Mouse (Mus musculus) ES-E14 (cell line): ENCODE results near the gene Nfatc2.

Experiments
- HCFC1 ChIP-seq: IDR thresholded peaks from 2 replicates; pipeline ENCODE4 v1.6.1; 2012; ENCODE audit warnings: low read length, inconsistent platforms, borderline replicate concordance; ENCODE audit not compliant: insufficient read depth
- ZNF384 ChIP-seq: IDR thresholded peaks from 2 replicates; pipeline ENCODE4 v1.6.1; 2012; ENCODE audit warnings: low read depth, low read length, inconsistent platforms

- TF ChIP-seq HCFC1 (no peak), ZNF384 (no peak)
These were observed 45.4 kb downstream of the Nfatc2 start for GRCm38 (mm10) chr2:168555897-168556670.
